Mouse (Mus musculus) midbrain, embryonic 11.5 days (tissue): ENCODE measurements around the gene Mctp1. TPM values are rescaled to one million over a fixed set of nuclear protein-coding genes. Genes with fewer than 3 reads are reported as not detected.

Experiments
- ATAC-seq: fragments of 200-750 bp; cut with Nextera tagmentation; 2 replicates; pipeline ENCODE4 v1.8.0; 2017; ENCODE audit warnings: moderate TSS enrichment, moderate library complexity; ENCODE audit not compliant: low FRiP score
- DNase-seq: peaks from one replicate; pipeline ENCODE4 v3.0.0; 2015; ENCODE audit warnings: low spot score; ENCODE audit errors: missing footprints
- H3K27ac ChIP-seq: fragments of 300-500 bp; sonication (generic); 2 replicates; pipeline ENCODE4 v1.5.1; 2014; ENCODE audit warnings: low read depth, low read length
- H3K27me3 ChIP-seq: fragments of 300-500 bp; sonication (generic); 2 replicates; pipeline ENCODE4 v1.6.1; 2014; ENCODE audit warnings: mild to moderate bottlenecking, low read length, moderate library complexity, mixed read lengths; ENCODE audit not compliant: control insufficient read depth, insufficient read depth
- H3K36me3 ChIP-seq: fragments of 300-500 bp; sonication (generic); 2 replicates; pipeline ENCODE4 v1.6.1; 2014; ENCODE audit warnings: mild to moderate bottlenecking, low read length, moderate library complexity, mixed read lengths; ENCODE audit not compliant: control insufficient read depth, insufficient read depth
- H3K4me1 ChIP-seq: fragments of 300-500 bp; sonication (generic); 2 replicates; pipeline ENCODE4 v1.6.1; 2014; ENCODE audit warnings: low read length; ENCODE audit not compliant: control insufficient read depth, insufficient read depth
- H3K4me2 ChIP-seq: fragments of 300-500 bp; sonication (generic); 2 replicates; pipeline ENCODE4 v1.6.1; 2014; ENCODE audit warnings: mild to moderate bottlenecking, moderate library complexity
- H3K4me3 ChIP-seq: fragments of 300-500 bp; sonication (generic); 2 replicates; pipeline ENCODE4 v1.5.1; 2014; ENCODE audit warnings: low read depth, low read length
- H3K9ac ChIP-seq: fragments of 300-500 bp; sonication (generic); 2 replicates; pipeline ENCODE4 v1.6.1; 2014; ENCODE audit warnings: low read length
- H3K9me3 ChIP-seq: fragments of 300-500 bp; sonication (generic); 2 replicates; pipeline ENCODE4 v1.6.1; 2016; ENCODE audit warnings: low read length; ENCODE audit not compliant: control insufficient read depth
- WGBS: fragments of 180-500 bp; shearing (Covaris S2); extraction: QIAGEN DNeasy Blood & Tissue Kit; methylation state at CpG from one replicate; pipeline ENCODE4 v1.1.7; 2014; 5-methylcytosine and 5-hydroxymethylcytosine counted together
- polyA plus RNA-seq: library from polyadenylated mRNA; unstranded; fragments of >200 nt; fragmentation: Nextera tagmentation; extraction: Ambion mirVana; gene quantifications from 2 replicates; pipeline ENCODE4 v1.2.1, GENCODE M21; 2014

The Mctp1 gene
- polyA plus RNA-seq, 1 experiment from 2014 or later, result 4.1 TPM

GRCm38 (mm10) chr13:76808871-76809390 lies 424.6 kb downstream of the Mctp1 start:
- H3K27me3 ChIP-seq, result peaks cover 19% of the 10 kb centered on the region; the same call in 1 of the 2 replicates

GRCm38 (mm10) chr13:76809802-76810201 lies 425.5 kb downstream of the Mctp1 start:
- H3K9ac ChIP-seq, result no peak overlapping the region
- H3K4me2 ChIP-seq, result no peak overlapping the region
- DNase-seq (peak; percentile 91), ATAC-seq (peak; percentile 19; the same call in 1 of the 2 replicates)
- peaks cover 16% of the 10 kb centered on the region for H3K4me1 ChIP-seq
- no peaks in the 10 kb centered on the region for H3K9me3 ChIP-seq
- WGBS, result 4% methylated on average over 2 of the region's 2 CpGs
- H3K36me3 ChIP-seq, result no peaks in the 10 kb centered on the region
- no peak overlapping the region for H3K4me3 ChIP-seq
- H3K27me3 ChIP-seq, result peaks cover 16% of the 10 kb centered on the region; the same call in 1 of the 2 replicates
- H3K27ac ChIP-seq, result no peak overlapping the region; the same call in 1 of the 2 replicates

More at GRCm38 (mm10) chr13:76808871-76809390, 424.6 kb downstream of the Mctp1 start:
- Histone ChIP-seq H3K27ac (no peak overlapping the region), H3K4me3 (no peak overlapping the region), H3K4me1 (peaks cover 16% of the 10 kb centered on the region), H3K36me3 (no peaks in the 10 kb centered on the region), H3K9me3 (no peaks in the 10 kb centered on the region), H3K4me2 (no peak overlapping the region), H3K9ac (no peak overlapping the region)
- DNase-seq, result peak; percentile 88
- ATAC-seq, result no peak
- WGBS, result 43% methylated on average over 1 of the region's 1 CpGs

- Histone ChIP-seq H3K4me1 (peaks cover 16% of the 10 kb centered on the region), H3K4me2 (peak overlapping the region; percentile 6; the same call in 1 of the 2 replicates), H3K9me3 (no peaks in the 10 kb centered on the region), H3K9ac (no peak overlapping the region), H3K27me3 (peaks cover 12% of the 10 kb centered on the region; the same call in 1 of the 2 replicates), H3K4me3 (no peak overlapping the region), H3K27ac (peak overlapping the region; percentile 25; the same call in 1 of the 2 replicates), H3K36me3 (no peaks in the 10 kb centered on the region)
- DNase-seq, result peak; percentile 93
- WGBS, result under 1% methylated on average over 7 of the region's 7 CpGs
- ATAC-seq, result peak; percentile 96
Measured at GRCm38 (mm10) chr13:76810496-76810939, 426.2 kb downstream of the Mctp1 start.

DNA sequence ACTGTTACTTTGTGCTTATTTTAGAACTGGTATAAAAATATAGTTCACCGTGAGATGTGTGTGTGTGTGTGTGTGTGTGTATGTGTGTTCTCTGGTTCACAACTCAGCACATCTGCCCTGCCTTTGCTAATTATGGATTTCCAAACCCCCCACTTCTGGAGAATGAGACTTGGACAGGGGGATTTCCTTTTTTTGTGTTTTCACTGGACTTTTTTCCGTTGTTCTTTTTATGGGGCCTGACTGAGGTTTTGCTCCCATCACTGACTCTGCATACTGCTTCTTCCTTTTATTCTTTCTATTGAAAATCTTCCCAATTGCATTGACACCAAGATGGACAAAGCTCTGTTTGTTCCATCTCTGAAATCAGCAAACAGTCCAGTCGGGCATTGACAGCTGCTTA lies 438.7 kb downstream of the Mctp1 start:
- H3K27me3 ChIP-seq, result peaks cover 3% of the 10 kb centered on the region
- ATAC-seq (no peak), DNase-seq (peak; percentile 87)
- no peak overlapping the region for H3K27ac ChIP-seq
- no peaks in the 10 kb centered on the region for H3K36me3 ChIP-seq
- WGBS, result 44% methylated on average over 3 of the region's 3 CpGs
- H3K4me1 ChIP-seq, result peaks cover 9% of the 10 kb centered on the region; the same call in 1 of the 2 replicates
- no peak overlapping the region for H3K4me3 ChIP-seq
- H3K4me2 ChIP-seq, result no peak overlapping the region
- H3K9ac ChIP-seq, result no peak overlapping the region
- no peaks in the 10 kb centered on the region for H3K9me3 ChIP-seq

DNA sequence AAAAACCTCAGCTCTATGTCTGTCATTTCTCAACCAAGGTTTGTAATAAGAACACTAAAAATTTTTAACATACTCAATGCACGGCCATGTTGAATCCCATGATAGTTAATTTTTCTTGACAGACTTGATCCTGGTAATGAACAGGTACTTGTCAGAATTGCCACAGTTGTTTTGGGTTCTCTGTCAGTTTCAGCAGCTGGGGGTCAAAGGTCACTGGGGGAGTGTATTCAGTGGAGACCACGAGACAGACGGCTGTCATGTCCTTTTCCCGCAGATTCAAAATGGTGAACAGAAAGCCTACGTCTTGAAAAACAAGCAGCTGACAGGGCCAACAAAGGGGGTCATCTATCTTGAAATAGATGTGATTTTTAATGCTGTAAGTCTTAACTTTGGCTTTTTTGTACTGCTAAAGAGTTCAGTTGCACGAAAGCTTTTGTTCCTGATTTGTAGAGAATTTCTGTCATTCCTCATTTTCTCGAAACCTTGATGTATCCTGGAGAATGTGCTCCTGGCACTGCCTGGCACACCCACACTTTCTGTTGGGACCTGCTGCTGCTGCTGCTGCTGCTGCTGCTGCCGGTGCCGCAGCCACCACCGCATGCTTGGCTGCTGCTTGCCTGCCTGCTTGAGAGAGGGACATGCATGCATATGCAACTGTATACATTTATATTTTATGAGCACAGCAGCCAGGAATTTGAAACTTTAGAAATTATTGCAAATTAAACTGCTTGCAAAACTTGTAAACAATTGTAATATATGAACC lies 440.8 kb downstream of the Mctp1 start:
- H3K27ac ChIP-seq, result 0 out of 2 replicates have a peak overlapping the region, but pooled peaks have one; percentile 51

DNA sequence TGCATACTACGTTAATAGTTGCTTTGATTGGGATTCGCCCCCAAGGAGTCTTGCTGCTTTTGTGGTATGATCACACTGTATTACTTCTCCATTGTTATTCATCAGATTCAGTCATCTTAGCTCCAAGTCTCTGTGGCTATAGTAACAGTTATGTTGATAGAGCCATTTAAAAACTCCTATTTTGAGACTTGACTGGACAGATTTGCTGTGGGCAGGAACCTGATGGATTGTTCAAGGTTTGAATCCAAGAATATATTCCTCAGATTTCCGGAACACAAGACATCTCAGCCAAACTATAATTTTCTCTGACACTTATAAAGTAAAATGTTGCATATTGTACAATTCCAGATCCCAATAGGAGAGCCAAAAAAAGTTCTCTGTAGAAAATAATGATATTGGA lies 443.4 kb downstream of the Mctp1 start:
- H3K4me3 ChIP-seq, result no peak overlapping the region
- no peaks in the 10 kb centered on the region for H3K9me3 ChIP-seq
- peaks cover 6% of the 10 kb centered on the region; the same call in 1 of the 2 replicates for H3K4me1 ChIP-seq
- ATAC-seq (no peak), DNase-seq (no peak)
- WGBS, result 76% methylated on average over 3 of the region's 3 CpGs
- H3K36me3 ChIP-seq, result no peaks in the 10 kb centered on the region
- no peak overlapping the region for H3K4me2 ChIP-seq
- H3K9ac ChIP-seq, result no peak overlapping the region
- H3K27ac ChIP-seq, result no peak overlapping the region
- no peaks in the 10 kb centered on the region for H3K27me3 ChIP-seq

More for the DNA sequence above, 440.8 kb downstream of the Mctp1 start:
- 27% methylated on average over 10 of the region's 10 CpGs for WGBS
- H3K9me3 ChIP-seq, result no peaks in the 10 kb centered on the region
- peaks cover 6% of the 10 kb centered on the region; the same call in 1 of the 2 replicates for H3K4me1 ChIP-seq
- peak overlapping the region; percentile 29 for H3K4me2 ChIP-seq
- peaks cover 3% of the 10 kb centered on the region for H3K27me3 ChIP-seq
- ATAC-seq (peak; percentile 79), DNase-seq (peak; percentile 91)
- H3K36me3 ChIP-seq, result no peaks in the 10 kb centered on the region
- no peak overlapping the region for H3K9ac ChIP-seq
- no peak overlapping the region for H3K4me3 ChIP-seq

DNA sequence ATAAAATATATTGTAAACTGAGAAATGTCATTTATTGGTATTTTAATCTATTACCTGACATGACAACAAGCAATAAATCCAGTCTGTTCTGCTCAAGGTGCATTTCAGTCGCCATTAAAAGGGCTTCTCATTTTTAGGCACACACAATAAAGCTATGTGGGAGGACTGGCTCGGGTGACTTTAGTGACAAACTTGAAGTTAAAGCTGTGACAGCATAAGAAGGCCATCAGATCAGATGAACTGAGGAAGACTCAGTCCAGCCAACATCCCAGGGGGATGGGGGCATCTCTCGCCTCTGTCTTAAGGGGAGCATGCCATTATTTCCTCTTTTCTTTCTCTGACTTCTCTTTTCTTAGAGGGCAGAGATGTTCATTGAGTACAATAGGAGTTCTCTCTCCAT lies 453.7 kb downstream of the Mctp1 start:
- H3K4me1 ChIP-seq, result no peaks in the 10 kb centered on the region
- WGBS, result 63% methylated on average over 3 of the region's 3 CpGs
- DNase-seq (no peak), ATAC-seq (no peak)
- no peak overlapping the region for H3K4me3 ChIP-seq
- no peak overlapping the region for H3K27ac ChIP-seq
- no peak overlapping the region for H3K4me2 ChIP-seq
- no peaks in the 10 kb centered on the region for H3K36me3 ChIP-seq
- no peaks in the 10 kb centered on the region for H3K9me3 ChIP-seq
- no peak overlapping the region for H3K9ac ChIP-seq
- no peaks in the 10 kb centered on the region for H3K27me3 ChIP-seq

- Histone ChIP-seq H3K9me3 (no peaks in the 10 kb centered on the region), H3K27ac (no peak overlapping the region), H3K4me2 (no peak overlapping the region), H3K4me1 (no peaks in the 10 kb centered on the region), H3K27me3 (no peaks in the 10 kb centered on the region), H3K4me3 (no peak overlapping the region), H3K36me3 (no peaks in the 10 kb centered on the region), H3K9ac (no peak overlapping the region)
- DNase-seq (no peak), ATAC-seq (no peak)
- WGBS, result 80% methylated on average over 5 of the region's 5 CpGs
Measured at GRCm38 (mm10) chr13:76840712-76841111, 456.4 kb downstream of the Mctp1 start.
